Mouse (Mus musculus): Measurements from ENCODE around the gene Gpatch2.

The Gpatch2 gene

DNA sequence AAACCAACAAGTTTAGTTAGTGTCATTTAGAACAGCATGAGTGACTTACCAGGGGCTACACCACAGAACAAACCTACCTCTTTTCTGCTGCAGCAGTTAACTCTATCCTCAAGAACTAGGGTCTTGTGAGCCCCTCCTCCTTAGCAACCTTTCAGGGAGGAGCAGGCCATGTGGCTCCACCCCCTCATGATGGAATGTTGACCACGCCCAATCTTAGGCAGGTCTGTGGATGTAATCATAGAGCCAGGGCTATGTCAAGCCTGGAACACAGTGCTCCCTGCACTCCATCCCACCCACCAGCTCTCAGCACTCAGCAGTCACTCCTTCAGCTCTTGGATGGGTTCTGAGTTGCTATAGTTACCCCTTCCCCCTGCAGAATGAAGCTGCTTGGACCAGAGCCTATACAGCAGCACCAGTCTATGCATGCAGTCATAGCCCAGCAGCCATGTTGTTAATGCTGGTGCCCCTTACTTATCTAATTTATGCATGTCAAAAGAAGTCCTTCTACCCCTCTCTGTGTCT lies 35.5 kb downstream of the Gpatch2 start:
- DNase-seq, result peak; percentile 45

DNA sequence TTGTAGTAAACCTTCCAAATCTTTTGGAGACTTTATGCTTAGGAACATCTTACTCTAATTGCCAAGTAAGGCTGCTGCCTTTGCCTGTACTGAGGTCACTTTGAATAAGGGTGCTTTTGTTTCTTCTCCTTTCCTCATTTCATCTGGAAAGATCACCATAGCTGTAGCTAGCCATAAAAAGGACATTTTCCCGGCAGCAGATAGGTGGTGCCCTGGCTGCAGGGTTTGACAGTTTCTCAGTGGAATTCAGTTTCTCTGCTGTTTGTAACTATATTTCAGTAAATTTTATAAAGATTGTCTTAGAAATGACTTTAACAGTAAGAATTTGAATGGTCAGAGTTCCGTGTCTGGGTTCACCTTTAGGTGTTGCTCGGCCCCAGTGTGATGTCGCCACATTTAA lies 43.4 kb downstream of the Gpatch2 start:
- DNase-seq, result no peak

DNA sequence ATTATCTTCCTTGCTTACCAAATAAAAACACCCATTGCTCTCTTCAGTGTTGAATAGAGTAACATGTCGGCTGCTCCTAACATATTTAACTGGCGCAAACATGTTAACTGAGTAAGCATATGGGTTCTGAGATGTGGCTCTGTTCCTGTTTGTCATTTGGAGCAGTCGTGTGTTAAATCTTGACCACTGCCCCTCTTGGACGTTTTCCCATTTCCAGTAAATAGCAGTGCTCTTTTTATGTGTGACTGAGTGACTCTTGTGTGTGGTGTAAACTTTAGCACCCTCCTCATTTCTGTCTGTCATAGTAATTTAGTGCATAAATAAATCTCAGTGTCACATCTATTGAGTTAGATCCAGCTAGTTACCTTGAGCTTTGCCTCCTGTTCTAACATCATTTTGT lies 52.3 kb downstream of the Gpatch2 start:
- no peak for DNase-seq

DNA sequence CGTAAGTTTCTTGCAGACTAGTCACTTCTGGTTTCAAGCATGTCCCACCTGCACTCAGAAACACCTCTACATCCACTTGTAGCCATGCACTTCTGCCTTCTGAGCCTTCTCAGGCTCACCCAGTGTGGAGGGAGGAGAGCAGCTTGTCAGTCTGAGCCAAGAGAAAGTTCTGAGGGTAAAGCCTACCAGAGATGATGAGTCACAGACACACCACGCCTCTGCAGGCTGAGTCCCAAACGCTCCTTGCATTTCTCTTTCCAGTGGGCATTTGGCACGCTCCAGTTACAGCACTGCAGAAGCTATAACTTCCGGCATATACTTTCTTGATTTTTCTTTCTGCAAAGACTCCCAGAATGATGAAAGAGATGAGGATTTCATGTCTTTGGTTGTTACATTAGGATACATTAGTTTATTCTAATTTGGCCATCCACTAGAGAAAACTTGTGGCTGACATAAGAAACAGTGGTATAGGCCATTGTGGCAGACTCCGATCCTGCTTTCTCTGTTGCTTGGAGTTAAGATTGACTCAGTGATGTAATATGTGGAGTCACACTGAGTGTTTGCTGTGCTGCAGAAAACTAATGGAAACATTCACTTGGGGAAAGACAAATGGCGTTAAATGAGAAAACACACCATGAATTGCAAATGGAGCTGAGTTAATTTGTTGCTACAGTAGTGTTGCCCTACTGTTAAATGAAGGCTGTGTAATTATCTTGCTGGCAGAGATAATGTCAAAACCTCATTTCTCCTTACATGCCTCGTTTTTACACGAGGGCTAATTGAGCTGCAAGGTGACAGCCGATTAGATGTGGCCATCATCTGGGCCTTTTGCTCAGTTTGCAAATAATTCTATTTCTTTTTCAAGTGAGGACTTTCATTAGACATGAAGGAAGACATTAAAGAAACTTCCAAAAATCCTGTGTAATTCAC lies 55.3 kb downstream of the Gpatch2 start:
- DNase-seq, result peak; percentile 49

DNA sequence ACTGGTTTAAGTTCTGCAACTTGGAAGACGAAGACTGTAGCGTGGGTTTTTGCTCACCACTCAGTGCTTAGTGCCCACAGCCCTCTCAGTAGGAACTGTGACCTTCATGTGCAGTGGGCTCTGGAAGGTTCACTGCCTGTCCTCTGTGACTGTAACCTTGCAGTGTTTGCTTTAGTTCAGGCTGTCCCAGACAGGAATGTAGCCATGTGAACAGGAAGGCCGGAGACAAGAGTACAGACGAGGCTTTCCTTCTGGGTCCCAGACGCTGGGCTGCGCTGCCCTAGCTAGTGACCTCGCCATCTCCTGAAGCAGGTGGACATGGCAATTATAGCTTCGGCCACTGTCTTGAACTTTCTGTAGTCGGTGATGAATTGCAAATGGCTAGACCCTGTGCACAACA lies 62.0 kb downstream of the Gpatch2 start:
- no peak for DNase-seq

DNA sequence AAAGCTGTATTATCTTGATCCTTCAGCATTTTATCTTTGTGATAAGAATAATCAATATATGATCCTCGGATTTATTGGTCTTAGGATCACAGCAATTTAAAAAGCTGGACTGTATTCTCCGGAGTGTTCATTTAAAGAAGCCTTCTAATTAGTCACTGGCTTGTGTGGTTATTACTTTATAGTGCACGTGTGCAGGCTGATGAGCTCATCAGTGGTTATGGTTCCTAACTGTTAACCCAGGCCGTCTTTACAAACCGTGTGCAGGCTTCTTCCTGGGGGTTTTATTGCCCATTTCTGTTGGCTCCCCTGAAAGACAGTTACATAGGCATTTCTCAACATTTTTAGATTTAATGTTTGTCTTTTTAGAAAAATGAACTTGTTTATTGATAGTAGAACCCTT lies 63.2 kb downstream of the Gpatch2 start:
- DNase-seq, result no peak

DNA sequence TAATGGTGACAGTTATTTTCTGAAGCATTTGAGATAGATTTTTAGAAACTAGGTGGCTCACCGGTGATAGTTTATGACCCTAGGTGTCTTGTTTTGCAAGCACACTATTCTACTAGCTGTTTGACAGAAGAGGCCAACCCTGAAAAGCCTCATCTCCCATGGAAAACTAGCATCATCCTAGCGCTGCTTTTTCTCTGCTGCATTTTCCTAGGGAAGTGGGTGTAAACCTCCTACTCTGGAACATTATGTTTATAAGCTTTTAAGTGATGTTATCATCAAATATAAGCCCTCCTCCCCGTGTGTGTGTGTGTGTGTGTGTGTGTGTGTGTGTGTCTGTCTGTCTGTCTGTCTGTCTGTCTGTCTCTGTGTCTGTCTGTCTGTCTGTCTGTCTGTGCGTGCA lies 64.5 kb downstream of the Gpatch2 start:
- DNase-seq, result no peak

DNA sequence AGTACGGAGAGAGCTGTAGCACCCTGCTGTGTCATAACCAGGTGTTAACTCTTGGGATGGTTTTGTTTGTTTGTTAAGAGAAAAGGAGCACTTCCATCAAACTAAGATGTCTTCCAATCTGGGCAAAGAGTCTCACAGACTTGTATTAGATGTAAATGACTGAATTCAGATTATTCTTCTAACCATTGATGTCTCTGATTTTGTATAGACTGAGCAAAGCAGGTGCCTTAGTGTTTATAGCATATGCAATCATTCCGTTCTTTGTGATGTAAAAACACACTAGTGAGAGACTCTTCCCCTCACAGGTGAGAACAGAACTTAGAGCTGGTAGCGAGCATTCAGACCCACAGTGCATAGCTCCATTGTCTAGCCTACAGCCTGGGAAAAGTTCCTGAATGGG lies 67.0 kb downstream of the Gpatch2 start:
- DNase-seq, result no peak

DNA sequence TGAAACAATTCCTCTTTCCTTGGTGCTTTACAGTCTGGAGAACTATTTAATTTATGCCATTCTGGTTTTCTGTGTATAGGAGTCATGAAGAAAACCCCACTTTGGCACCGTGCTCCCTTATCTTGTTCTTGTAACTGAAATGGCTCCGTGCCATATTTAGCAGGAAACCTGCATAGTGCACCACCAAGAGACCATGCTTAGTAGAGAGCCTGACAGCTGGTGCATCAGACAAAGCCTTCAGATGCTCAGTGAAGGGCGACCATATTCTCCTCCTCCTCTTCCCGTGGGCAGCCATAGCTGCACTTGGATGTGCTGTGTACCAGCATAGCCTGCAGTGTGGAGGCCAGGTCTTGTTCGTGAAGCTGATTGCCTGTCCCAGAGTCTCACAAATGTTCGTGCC lies 67.5 kb downstream of the Gpatch2 start:
- DNase-seq, result peak; percentile 52

DNA sequence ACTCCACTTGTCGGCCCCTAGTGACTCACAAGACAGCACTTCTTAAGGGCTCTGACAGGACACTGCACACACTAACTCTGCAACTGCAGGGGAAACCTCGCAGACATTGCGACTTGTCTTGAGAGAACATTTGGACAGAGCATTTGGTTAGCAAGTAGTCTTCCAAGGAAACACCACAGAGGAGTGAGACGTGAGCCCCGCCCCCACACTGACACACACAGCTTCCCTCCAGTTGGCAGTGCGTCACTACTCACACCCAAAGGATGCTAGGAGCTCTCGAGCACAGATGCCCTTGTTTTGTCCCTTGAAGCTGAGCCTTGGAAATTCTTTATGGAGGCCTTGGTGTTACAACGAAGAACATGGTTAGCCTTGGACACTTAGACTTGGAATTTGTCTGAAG lies 70.4 kb downstream of the Gpatch2 start:
- DNase-seq, result no peak

DNA sequence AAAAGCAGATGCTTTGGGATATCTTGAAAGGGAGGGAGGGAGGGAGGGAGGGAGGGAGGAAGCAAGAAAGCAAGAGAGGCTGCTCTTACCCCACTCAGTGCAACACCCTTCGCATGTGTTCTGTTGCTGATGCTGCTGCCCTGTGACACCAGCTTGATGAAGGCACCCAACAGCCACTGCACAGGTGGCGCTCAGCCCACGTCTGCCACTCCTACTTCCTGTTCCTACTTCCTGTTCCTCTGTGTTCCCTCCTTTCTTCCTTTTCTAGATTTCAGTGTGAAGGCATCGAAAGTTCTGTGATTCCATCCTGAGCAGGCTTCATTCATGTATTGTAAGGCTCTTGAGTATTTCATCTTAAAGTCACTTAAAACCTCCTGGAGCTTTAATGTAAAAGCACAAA lies 71.1 kb downstream of the Gpatch2 start:
- DNase-seq, result no peak

DNA sequence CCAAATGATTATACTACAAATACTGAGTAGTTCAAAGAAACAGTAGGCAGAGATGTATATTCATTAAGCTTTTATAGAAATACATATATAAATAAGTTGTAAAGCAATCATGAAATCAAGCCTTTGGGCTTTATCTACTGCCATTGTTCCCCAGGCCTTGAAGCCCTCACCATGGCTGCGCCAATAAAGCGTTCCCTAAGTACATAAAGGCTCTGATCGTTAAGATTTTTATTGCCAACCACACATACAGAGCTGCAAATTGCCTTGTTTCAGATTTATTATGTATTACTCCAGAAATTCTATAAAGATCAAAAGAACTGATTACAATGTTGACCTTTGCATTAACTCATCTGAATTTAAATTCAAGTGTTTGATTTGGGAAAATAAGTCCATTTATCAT lies 71.6 kb downstream of the Gpatch2 start:
- DNase-seq, result no peak

DNA sequence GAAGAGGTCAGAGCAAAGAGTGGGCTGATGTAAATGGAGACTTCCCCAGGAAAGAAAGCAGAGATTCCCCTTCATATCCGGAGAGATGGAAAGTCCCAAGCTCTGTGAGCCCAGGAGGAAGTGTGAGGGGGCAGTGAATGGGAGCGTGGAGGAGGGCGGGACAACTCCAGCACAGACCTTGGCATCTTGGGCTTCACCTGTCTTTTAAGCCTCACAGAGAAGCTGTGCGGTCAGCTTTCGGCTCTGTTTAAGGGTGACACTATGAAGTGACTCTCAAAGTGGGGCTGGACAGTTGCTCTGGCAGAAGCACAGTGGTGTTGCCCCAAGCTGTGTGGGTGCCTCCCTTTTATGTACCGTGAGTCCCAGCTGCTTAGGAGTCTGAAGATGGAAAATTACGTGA lies 74.9 kb downstream of the Gpatch2 start:
- DNase-seq, result no peak

DNA sequence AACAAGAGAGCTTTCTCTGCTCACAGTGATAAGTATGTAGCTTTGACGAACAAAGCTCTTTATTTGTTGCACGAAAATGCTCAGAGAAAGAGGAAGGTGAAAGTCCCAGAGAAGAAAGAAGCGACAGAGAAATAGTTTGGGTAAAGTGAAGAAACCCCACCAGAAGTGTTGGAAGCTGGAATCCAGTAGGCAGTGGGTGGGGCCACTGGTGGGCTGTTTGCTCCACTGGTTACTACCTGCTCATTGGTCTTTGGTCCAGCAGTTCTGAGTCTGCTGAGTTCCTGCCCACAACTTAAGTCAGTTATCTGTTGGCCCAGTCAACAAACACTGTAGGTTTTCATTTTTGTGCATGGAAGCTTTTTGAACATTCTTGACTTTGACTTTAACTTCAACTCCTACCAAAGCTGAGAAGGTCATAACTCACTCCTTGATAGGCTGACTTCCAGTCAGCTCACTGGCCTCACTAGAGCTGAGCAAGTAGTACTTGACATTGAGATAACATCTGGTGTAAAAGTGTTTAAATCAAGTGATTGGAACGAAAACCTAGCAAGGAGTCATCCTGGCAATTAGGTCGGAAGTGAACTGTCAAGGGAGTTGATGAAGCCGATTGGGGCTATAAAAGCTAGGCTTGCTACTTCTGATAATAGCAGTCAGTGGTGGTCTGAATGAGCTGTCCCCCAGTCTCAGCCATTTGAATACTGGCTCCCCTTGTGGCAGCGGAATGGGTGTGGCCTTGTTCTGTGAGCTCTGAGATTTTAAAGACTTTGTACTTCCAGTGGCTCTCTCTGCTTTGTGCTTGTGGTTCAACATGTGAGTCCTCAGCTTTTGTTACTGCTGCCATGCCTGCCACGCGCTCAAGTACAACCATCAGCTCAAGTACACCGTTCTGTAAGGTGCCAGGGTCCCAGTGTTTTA lies 76.4 kb downstream of the Gpatch2 start:
- no peak for DNase-seq

DNA sequence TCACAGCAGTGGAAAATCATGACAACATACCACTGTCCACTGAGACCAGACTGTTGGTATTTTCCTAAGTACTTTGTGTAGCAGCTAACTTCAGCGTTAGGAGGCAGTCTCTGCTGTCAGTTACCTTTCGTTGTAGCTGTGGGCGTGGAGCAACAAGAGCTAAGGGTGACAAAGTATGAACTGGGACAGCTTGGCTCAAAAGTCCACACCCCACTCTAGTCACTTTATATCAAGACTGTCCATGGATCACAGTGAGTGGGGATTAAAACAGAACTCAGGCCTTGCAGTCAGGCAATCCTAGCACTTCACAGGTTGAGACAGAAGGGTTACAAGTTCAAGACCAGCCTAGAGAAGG lies 77.1 kb downstream of the Gpatch2 start:
- DNase-seq, result no peak

DNA sequence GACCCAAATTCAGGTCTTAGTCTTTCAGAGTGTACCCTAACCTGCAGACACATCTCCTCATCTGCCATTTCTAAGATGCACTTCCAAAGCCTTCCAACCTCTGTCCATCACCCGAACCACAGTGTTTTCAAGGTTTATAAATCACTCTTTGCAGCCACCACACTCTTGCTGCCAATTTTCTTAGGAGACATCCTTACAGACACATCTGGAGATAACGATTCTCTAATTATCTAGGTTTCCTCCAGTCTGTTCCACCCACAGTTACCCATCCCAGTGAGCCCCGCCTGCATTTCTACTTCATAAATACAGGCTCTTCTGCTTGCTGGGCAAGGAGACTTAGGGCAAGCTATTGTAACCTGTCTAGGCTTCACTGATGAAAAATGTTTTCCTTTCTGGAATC lies 77.9 kb downstream of the Gpatch2 start:
- no peak for DNase-seq

DNA sequence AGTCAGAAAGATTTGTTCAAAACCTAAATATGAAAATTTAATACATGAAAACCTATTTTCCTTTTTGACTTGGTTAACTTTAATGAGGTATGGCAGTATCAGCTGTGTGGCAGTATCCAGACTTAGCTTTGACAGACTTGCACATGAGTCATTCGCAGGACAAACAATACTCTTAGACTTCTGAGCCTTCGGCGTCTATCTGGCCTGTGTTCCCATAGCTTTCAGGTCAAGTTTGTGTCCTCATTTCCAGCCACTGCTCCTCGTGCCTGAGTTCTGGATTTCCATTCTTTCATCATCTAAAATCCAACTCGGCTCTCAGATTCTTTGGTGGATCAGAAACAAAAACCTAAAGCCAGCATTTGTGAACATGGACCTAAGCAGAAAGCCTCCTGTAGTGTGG lies 79.2 kb downstream of the Gpatch2 start:
- DNase-seq, result no peak

DNA sequence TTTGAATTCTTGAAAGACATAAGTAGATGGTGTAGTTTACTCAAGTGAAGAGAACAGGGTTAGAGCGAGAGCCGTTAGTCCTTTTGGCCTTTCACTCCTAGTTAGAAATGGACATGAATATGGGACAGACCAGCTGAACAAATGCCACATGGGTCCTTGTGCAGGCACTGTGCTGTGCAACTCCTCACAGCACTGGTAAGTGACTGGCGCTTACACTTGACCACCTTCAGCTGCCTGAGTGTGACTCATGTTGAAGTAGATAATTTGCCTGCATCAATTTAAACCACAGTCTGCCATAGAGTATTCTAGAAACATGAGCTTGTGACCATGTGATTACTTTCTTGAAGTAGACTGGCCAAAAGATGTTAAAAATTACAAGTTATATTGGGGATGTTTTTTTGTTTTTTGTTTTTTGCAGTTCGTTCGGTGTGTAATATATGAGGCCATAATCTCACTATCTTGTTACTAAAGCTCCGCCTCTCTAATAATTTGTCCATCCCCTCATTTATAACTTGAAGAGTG lies 79.8 kb downstream of the Gpatch2 start:
- DNase-seq, result no peak

DNA sequence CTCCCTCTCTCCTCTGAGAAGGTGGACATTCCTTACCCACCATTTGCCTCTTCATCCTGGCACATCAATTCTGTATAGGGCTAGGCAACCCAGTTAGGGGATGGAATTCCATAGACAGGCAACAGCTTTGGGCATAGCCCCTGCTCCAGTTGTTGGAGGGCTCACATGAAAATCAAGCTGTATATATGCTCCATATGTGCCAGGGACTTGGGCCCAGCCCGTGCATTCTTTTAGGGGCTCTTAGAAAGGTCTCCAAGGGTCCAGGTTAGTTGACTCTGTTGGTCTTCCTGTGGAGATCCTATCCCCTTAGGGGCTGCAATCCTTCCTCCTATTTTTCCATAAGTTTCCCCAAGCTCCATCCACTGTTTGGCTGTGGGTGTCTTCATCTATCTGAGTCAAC lies 80.4 kb downstream of the Gpatch2 start:
- DNase-seq, result no peak

DNA sequence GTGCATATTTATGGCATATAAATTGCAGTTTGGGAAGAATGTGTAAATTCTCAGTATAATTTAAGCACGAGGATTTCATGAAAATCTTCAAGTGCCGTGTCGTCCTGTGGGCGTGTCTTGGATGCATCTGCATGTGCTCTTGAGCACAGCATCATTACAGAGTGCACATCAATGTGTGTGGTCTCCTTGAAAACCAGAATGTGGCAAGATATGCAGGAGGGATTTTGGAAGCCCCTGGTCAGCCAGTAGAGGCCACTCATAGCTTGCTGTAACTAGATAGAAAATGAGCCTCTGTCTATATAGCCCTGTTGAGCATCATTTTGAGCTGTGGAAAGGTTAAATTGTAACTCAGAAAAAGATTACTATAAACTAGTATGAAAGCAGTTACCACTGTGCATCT lies 83.9 kb downstream of the Gpatch2 start:
- no peak for DNase-seq

DNA sequence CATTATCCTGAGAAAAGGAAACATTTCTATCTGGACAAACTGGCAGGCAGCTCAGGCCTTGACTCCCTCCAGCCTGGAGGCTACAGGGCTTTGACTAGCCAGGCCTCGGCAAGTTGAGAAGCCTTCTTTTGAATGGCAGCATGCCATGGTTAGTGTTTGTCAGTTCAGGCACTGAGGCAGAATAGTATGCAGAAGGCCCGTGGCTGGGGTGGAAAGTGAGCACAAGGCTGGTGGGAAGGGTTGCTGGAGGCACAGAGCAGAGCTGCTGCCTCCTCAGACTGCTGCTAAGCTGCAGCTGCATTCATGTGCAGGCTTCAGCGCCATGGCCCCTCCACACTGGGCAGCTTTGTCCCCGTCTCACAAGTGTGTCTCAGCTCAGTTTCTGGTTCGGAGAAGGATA lies 85.3 kb downstream of the Gpatch2 start:
- peak; percentile 57 for DNase-seq

DNA sequence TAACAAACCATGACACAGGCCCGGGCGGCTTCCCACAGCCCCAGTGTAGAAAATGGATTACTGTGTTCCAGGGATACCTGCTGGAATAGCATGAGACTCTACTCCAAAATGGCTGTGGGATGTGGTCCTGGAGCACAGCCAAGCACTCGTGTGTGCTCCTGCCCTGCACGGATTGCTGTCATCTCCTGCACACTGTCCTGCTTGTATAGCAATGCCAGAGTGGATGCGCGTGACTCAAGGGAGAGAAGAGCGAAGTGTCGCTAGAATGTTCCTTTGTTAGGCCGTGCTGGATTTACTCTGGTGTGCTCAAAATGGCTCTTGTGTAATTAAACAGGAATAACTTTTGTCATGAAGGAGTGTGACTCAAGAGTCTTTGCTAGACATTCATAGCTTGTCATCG lies 87.9 kb downstream of the Gpatch2 start:
- DNase-seq, result no peak

DNA sequence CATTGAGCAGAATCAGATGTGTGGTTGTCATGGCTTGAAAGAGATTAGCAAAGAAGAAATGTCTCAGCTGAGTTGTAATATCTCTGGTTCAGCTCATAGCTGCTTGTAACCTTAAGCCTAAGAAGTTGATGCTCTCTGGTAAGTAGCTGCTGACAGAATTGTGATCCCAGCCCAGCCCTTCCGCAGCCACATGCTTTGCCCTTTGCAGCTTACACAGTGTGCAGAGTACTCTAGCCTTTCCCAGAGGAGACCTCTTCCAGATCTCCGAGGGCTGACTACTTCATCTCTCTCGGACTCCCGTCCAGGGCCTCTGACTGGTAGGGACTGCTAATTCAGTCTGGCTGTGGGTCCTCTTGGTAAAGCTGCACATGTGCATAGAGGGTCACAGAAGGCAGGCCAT lies 92.0 kb downstream of the Gpatch2 start:
- DNase-seq, result no peak

DNA sequence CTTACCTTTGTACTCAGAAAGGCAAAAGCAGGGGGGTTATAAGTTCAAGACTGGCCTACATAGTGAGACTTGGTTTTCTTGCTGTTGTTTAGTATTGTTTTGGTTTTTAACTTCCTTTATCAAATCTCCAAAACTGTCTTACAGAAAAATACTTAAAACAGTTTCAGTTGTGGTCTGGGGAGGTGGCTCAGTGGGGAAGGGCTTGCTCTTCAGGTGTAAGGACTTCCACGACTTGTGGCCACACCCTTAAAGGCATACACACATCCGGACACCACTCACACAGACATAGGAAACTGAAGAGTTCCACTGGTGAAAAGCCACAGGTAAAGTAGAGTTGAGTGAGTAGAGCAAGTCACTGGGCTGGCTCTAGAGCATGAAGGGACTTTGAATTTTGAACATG lies 93.2 kb downstream of the Gpatch2 start:
- no peak for DNase-seq
